Mouse (Mus musculus): Measurements from ENCODE around the gene Hibadh. TPM values are rescaled to one million over a fixed set of nuclear protein-coding genes. Genes with fewer than 3 reads are reported as not detected.

Hibadh gene
- polyA plus RNA-seq, 1 experiment from 2014 or later = 49.3 TPM

GRCm38 (mm10) chr6:52645926-52646325, 5.7 kb upstream of the Hibadh start:
- ATAC-seq (ENCODE audit: low FRiP score) = no peak
- DNase-seq (ENCODE audit: low spot score, missing footprints) = no peak
- WGBS = 34% methylated on average over 5 of the region's 5 CpGs
- Histone ChIP-seq H3K9me3 (ENCODE audit: control insufficient read depth, low read length) (no peaks in the 10 kb centered on the region), H3K4me2 (no peak overlapping the region), H3K4me3 (ENCODE audit: low read depth, low read length) (no peak overlapping the region), H3K27me3 (ENCODE audit: control insufficient read depth, insufficient read depth, low read length) (no peaks in the 10 kb centered on the region), H3K9ac (ENCODE audit: low read length) (no peak overlapping the region), H3K36me3 (ENCODE audit: control insufficient read depth, insufficient read depth, low read length) (no peaks in the 10 kb centered on the region), H3K4me1 (ENCODE audit: control insufficient read depth, insufficient read depth, low read length) (no peaks in the 10 kb centered on the region), H3K27ac (ENCODE audit: low read depth, low read length) (no peak overlapping the region)

- WGBS = 70% methylated on average over 7 of the region's 7 CpGs
- H3K9me3 ChIP-seq (ENCODE audit: control insufficient read depth, low read length) = no peaks in the 10 kb centered on the region
- no peak overlapping the region for H3K4me3 ChIP-seq (ENCODE audit: low read depth, low read length)
- H3K27me3 ChIP-seq (ENCODE audit: control insufficient read depth, insufficient read depth, low read length) = no peaks in the 10 kb centered on the region
- DNase-seq (ENCODE audit: low spot score, missing footprints) (no peak), ATAC-seq (ENCODE audit: low FRiP score) (no peak)
- H3K4me1 ChIP-seq (ENCODE audit: control insufficient read depth, insufficient read depth, low read length) = peaks cover 5% of the 10 kb centered on the region; the same call in 1 of the 2 replicates
- H3K36me3 ChIP-seq (ENCODE audit: control insufficient read depth, insufficient read depth, low read length) = no peaks in the 10 kb centered on the region
- no peak overlapping the region for H3K27ac ChIP-seq (ENCODE audit: low read depth, low read length)
- no peak overlapping the region for H3K4me2 ChIP-seq
- no peak overlapping the region for H3K9ac ChIP-seq (ENCODE audit: low read length)
Observed at GRCm38 (mm10) chr6:52642152-52642551, 2.0 kb upstream of the Hibadh start.

GRCm38 (mm10) chr6:52641076-52641475, 887 bp upstream of the Hibadh start:
- Histone ChIP-seq H3K27ac (ENCODE audit: low read depth, low read length) (no peak overlapping the region), H3K27me3 (ENCODE audit: control insufficient read depth, insufficient read depth, low read length) (no peaks in the 10 kb centered on the region), H3K36me3 (ENCODE audit: control insufficient read depth, insufficient read depth, low read length) (no peaks in the 10 kb centered on the region), H3K4me3 (ENCODE audit: low read depth, low read length) (no peak overlapping the region), H3K4me2 (no peak overlapping the region), H3K9me3 (ENCODE audit: control insufficient read depth, low read length) (no peaks in the 10 kb centered on the region), H3K4me1 (ENCODE audit: control insufficient read depth, insufficient read depth, low read length) (peaks cover 5% of the 10 kb centered on the region; the same call in 1 of the 2 replicates), H3K9ac (ENCODE audit: low read length) (no peak overlapping the region)
- ATAC-seq (ENCODE audit: low FRiP score) (no peak), DNase-seq (ENCODE audit: low spot score, missing footprints) (no peak)
- WGBS = 71% methylated on average over 3 of the region's 3 CpGs

- Histone ChIP-seq H3K27ac (ENCODE audit: low read depth, low read length) (0 out of 2 replicates have a peak overlapping the region, but pooled peaks have one; percentile 5), H3K4me3 (ENCODE audit: low read depth, low read length) (peak overlapping the region; percentile 64), H3K4me2 (peak overlapping the region; percentile 79), H3K9ac (ENCODE audit: low read length) (peak overlapping the region; percentile 87), H3K27me3 (ENCODE audit: control insufficient read depth, insufficient read depth, low read length) (no peaks in the 10 kb centered on the region), H3K4me1 (ENCODE audit: control insufficient read depth, insufficient read depth, low read length) (peaks cover 5% of the 10 kb centered on the region; the same call in 1 of the 2 replicates), H3K9me3 (ENCODE audit: control insufficient read depth, low read length) (no peaks in the 10 kb centered on the region), H3K36me3 (ENCODE audit: control insufficient read depth, insufficient read depth, low read length) (no peaks in the 10 kb centered on the region)
- WGBS = 3% methylated on average over 28 of the region's 28 CpGs
- DNase-seq (ENCODE audit: low spot score, missing footprints) (peak; percentile 94), ATAC-seq (ENCODE audit: low FRiP score) (no peak; the same call in 1 of the 2 replicates)
Observed at GRCm38 (mm10) chr6:52639546-52640223, 504 bp downstream of the Hibadh start.

- ATAC-seq (ENCODE audit: low FRiP score) = no peak
- Histone ChIP-seq H3K4me2 (no peak overlapping the region; the same call in 1 of the 2 replicates), H3K4me3 (ENCODE audit: low read depth, low read length) (no peak overlapping the region)
Observed at GRCm38 (mm10) chr6:52638471-52639185, 1.6 kb downstream of the Hibadh start.

GRCm38 (mm10) chr6:52637337-52637736, 2.9 kb downstream of the Hibadh start:
- Histone ChIP-seq H3K9ac (ENCODE audit: low read length) (no peak overlapping the region), H3K4me2 (no peak overlapping the region), H3K27me3 (ENCODE audit: control insufficient read depth, insufficient read depth, low read length) (no peaks in the 10 kb centered on the region), H3K4me3 (ENCODE audit: low read depth, low read length) (no peak overlapping the region), H3K9me3 (ENCODE audit: control insufficient read depth, low read length) (no peaks in the 10 kb centered on the region), H3K36me3 (ENCODE audit: control insufficient read depth, insufficient read depth, low read length) (no peaks in the 10 kb centered on the region), H3K27ac (ENCODE audit: low read depth, low read length) (no peak overlapping the region), H3K4me1 (ENCODE audit: control insufficient read depth, insufficient read depth, low read length) (peaks cover 5% of the 10 kb centered on the region; the same call in 1 of the 2 replicates)
- 93% methylated on average over 4 of the region's 4 CpGs for WGBS
- ATAC-seq (ENCODE audit: low FRiP score) (no peak), DNase-seq (ENCODE audit: low spot score, missing footprints) (no peak)

More at GRCm38 (mm10) chr6:52638471-52639185, 1.6 kb downstream of the Hibadh start:
- H3K27ac ChIP-seq (ENCODE audit: low read depth, low read length) = no peak overlapping the region
- DNase-seq (ENCODE audit: low spot score, missing footprints) = no peak
- 93% methylated on average over 1 of the region's 1 CpGs for WGBS
- H3K9ac ChIP-seq (ENCODE audit: low read length) = no peak overlapping the region
- no peaks in the 10 kb centered on the region for H3K9me3 ChIP-seq (ENCODE audit: control insufficient read depth, low read length)
- H3K36me3 ChIP-seq (ENCODE audit: control insufficient read depth, insufficient read depth, low read length) = no peaks in the 10 kb centered on the region
- H3K4me1 ChIP-seq (ENCODE audit: control insufficient read depth, insufficient read depth, low read length) = peaks cover 5% of the 10 kb centered on the region; the same call in 1 of the 2 replicates
- H3K27me3 ChIP-seq (ENCODE audit: control insufficient read depth, insufficient read depth, low read length) = no peaks in the 10 kb centered on the region

GRCm38 (mm10) chr6:52635395-52635794, 4.8 kb downstream of the Hibadh start:
- DNase-seq (ENCODE audit: low spot score, missing footprints) (no peak), ATAC-seq (ENCODE audit: low FRiP score) (no peak)
- H3K4me2 ChIP-seq = no peak overlapping the region
- WGBS = 95% methylated on average over 2 of the region's 2 CpGs
- no peaks in the 10 kb centered on the region for H3K36me3 ChIP-seq (ENCODE audit: control insufficient read depth, insufficient read depth, low read length)
- no peak overlapping the region for H3K9ac ChIP-seq (ENCODE audit: low read length)
- H3K9me3 ChIP-seq (ENCODE audit: control insufficient read depth, low read length) = no peaks in the 10 kb centered on the region
- H3K27ac ChIP-seq (ENCODE audit: low read depth, low read length) = no peak overlapping the region
- H3K4me1 ChIP-seq (ENCODE audit: control insufficient read depth, insufficient read depth, low read length) = peaks cover 5% of the 10 kb centered on the region; the same call in 1 of the 2 replicates
- H3K4me3 ChIP-seq (ENCODE audit: low read depth, low read length) = no peak overlapping the region
- no peaks in the 10 kb centered on the region for H3K27me3 ChIP-seq (ENCODE audit: control insufficient read depth, insufficient read depth, low read length)

GRCm38 (mm10) chr6:52630625-52631024, 9.6 kb downstream of the Hibadh start:
- Histone ChIP-seq H3K4me1 (ENCODE audit: control insufficient read depth, insufficient read depth, low read length) (no peaks in the 10 kb centered on the region), H3K4me2 (no peak overlapping the region), H3K9me3 (ENCODE audit: control insufficient read depth, low read length) (no peaks in the 10 kb centered on the region), H3K27ac (ENCODE audit: low read depth, low read length) (no peak overlapping the region), H3K27me3 (ENCODE audit: control insufficient read depth, insufficient read depth, low read length) (no peaks in the 10 kb centered on the region), H3K4me3 (ENCODE audit: low read depth, low read length) (no peak overlapping the region), H3K9ac (ENCODE audit: low read length) (no peak overlapping the region), H3K36me3 (ENCODE audit: control insufficient read depth, insufficient read depth, low read length) (no peaks in the 10 kb centered on the region)
- no peak for ATAC-seq (ENCODE audit: low FRiP score)
- 93% methylated on average over 4 of the region's 4 CpGs for WGBS
- no peak for DNase-seq (ENCODE audit: low spot score, missing footprints)

- no peaks in the 10 kb centered on the region for H3K4me1 ChIP-seq (ENCODE audit: control insufficient read depth, insufficient read depth, low read length)
- DNase-seq (ENCODE audit: low spot score, missing footprints) (no peak), ATAC-seq (ENCODE audit: low FRiP score) (no peak)
- H3K4me3 ChIP-seq (ENCODE audit: low read depth, low read length) = no peak overlapping the region
- WGBS = 96% methylated on average over 4 of the region's 4 CpGs
- H3K27me3 ChIP-seq (ENCODE audit: control insufficient read depth, insufficient read depth, low read length) = no peaks in the 10 kb centered on the region
- H3K36me3 ChIP-seq (ENCODE audit: control insufficient read depth, insufficient read depth, low read length) = no peaks in the 10 kb centered on the region
- no peak overlapping the region for H3K27ac ChIP-seq (ENCODE audit: low read depth, low read length)
- no peaks in the 10 kb centered on the region for H3K9me3 ChIP-seq (ENCODE audit: control insufficient read depth, low read length)
- H3K4me2 ChIP-seq = no peak overlapping the region
- no peak overlapping the region for H3K9ac ChIP-seq (ENCODE audit: low read length)
Observed at GRCm38 (mm10) chr6:52629180-52629579, 11.0 kb downstream of the Hibadh start.

Data from midbrain, embryonic 11.5 days (tissue).